Mouse (Mus musculus): ENCODE measurements at regions not wholly inside any gene's neighbourhood (a gene's known extent, or its start where the extent isn't known, plus 50 kb on each side); places are given as distances from the start of the nearest gene placed in this dataset.

DNA sequence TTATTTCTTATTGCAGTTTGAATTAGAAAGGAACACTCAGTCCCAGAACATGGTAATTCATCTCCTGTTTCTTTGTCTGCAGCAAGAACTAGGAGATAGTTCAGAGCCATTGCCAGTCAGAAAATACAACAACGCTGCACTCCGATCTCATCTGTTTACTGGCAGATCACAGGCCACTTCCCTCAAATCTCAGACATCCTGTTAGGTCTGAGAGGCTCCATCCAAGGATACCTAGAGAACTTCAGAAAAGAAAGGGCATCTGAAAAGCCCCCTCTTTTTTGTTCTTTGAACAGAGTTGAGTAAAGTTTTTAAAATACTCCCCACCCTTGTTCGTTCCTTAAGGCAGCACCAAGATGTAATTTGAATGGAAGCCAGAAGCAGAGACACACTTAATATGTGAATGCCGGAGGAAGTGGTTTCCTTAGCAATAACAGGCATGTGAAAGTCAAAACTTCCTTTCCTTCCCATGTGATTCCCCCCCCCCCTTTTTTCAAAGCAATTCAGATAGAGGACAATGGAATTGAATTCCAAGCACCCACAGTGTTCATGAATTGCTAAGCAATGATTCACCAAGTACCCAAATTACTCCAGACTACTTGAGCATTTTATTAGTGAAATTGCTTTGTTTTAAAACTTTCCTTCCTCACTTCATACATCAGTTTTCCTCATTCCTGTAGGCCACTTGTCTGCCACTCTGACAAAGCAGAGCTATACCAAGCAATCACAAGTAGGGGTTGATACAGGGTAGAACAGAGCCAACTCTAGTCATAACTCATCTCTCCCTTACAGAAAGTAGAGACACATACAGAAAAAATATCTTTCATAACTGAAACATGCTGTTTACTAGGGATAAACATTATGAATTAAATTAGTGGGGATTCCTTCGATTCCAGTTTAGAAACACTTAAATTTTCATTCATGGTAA is 100.7 kb upstream of the 4933415F23Rik start:
- TF ChIP-seq CTCF (IDR thresholded peaks at IDR 0.05; ENCODE audit: insufficient read depth, low read length), result no peak
- no peak for TF ChIP-seq POLR2A (IDR thresholded peaks at IDR 0.05; ENCODE audit: borderline replicate concordance, extremely low read depth, low read depth, low read length)

Data from lung, adult 2 months (tissue).